Mouse (Mus musculus) skeletal muscle tissue, adult 2 months (tissue): ENCODE measurements around the gene Pkd1.

Experiments
- DNase-seq: peaks from one replicate; pipeline ENCODE4 v3.0.0-alpha.2; 2012; ENCODE audit warnings: low read depth, low spot score

Gene Pkd1

GRCm38 (mm10) chr17:24604557-24604956 is 54.9 kb downstream of the Pkd1 start:
- no peak for DNase-seq

- DNase-seq = no peak
Measured at GRCm38 (mm10) chr17:24608370-24608769, 58.7 kb downstream of the Pkd1 start.

GRCm38 (mm10) chr17:24608874-24609273 is 59.2 kb downstream of the Pkd1 start:
- no peak for DNase-seq

GRCm38 (mm10) chr17:24610711-24611110 is 61.1 kb downstream of the Pkd1 start:
- no peak for DNase-seq

GRCm38 (mm10) chr17:24617561-24618194 is 68.0 kb downstream of the Pkd1 start:
- DNase-seq = no peak

- DNase-seq = no peak
Measured at GRCm38 (mm10) chr17:24625472-24625871, 75.8 kb downstream of the Pkd1 start.

- no peak for DNase-seq
Measured at GRCm38 (mm10) chr17:24628646-24629045, 79.0 kb downstream of the Pkd1 start.

- no peak for DNase-seq
Measured at GRCm38 (mm10) chr17:24630072-24630471, 80.4 kb downstream of the Pkd1 start.

- peak; percentile 61 for DNase-seq
Measured at GRCm38 (mm10) chr17:24632167-24632812, 82.7 kb downstream of the Pkd1 start, which contains the start of the genes Tsc2 and Nthl1. Gene Tsc2 (minus strand): TSS chr17:24632630. Gene Nthl1 (plus strand): TSS chr17:24632680.

GRCm38 (mm10) chr17:24632813-24633449 is 83.3 kb downstream of the Pkd1 start:
- DNase-seq = peak; percentile 71

GRCm38 (mm10) chr17:24633831-24634230 is 84.2 kb downstream of the Pkd1 start:
- no peak for DNase-seq

- no peak for DNase-seq
Measured at GRCm38 (mm10) chr17:24635024-24635423, 85.4 kb downstream of the Pkd1 start.

- DNase-seq = no peak
Measured at GRCm38 (mm10) chr17:24635694-24636093, 86.1 kb downstream of the Pkd1 start.

- no peak for DNase-seq
Measured at GRCm38 (mm10) chr17:24636781-24637481, 87.3 kb downstream of the Pkd1 start.

GRCm38 (mm10) chr17:24638214-24638613 is 88.6 kb downstream of the Pkd1 start:
- DNase-seq = no peak

- no peak for DNase-seq
Measured at GRCm38 (mm10) chr17:24638840-24639239, 89.2 kb downstream of the Pkd1 start.

- no peak for DNase-seq
Measured at GRCm38 (mm10) chr17:24639571-24639988, 89.9 kb downstream of the Pkd1 start.

GRCm38 (mm10) chr17:24640119-24640518 is 90.5 kb downstream of the Pkd1 start:
- DNase-seq = no peak

GRCm38 (mm10) chr17:24640581-24640980 is 90.9 kb downstream of the Pkd1 start:
- DNase-seq = no peak

- DNase-seq = no peak
Measured at GRCm38 (mm10) chr17:24641944-24642343, 92.3 kb downstream of the Pkd1 start.

GRCm38 (mm10) chr17:24642791-24643343 is 93.2 kb downstream of the Pkd1 start:
- DNase-seq = no peak
